Mouse (Mus musculus) gastrocnemius, postnatal 25 days (tissue): ENCODE results near the gene Bmp6. TPM values are rescaled to one million over a fixed set of nuclear protein-coding genes. Genes with fewer than 3 reads are reported as not detected.

Experiments used
- DNase-seq: peaks from one replicate; pipeline ENCODE4 v3.0.0; 2022
- total RNA-seq, 2 experiments: library from RNA; stranded (reverse); gene quantifications; 1 replicate in 1 of 2; 2 replicates in 1 of 2; pipeline ENCODE4 v1.2.3; 2021

The Bmp6 gene
- total RNA-seq, 2 experiments from 2014 or later: 8.5 to 8.8 TPM

- no peak for DNase-seq
These were observed 169.0 kb downstream of the Bmp6 start for GRCm38 (mm10) chr13:38513921-38514320.

DNA sequence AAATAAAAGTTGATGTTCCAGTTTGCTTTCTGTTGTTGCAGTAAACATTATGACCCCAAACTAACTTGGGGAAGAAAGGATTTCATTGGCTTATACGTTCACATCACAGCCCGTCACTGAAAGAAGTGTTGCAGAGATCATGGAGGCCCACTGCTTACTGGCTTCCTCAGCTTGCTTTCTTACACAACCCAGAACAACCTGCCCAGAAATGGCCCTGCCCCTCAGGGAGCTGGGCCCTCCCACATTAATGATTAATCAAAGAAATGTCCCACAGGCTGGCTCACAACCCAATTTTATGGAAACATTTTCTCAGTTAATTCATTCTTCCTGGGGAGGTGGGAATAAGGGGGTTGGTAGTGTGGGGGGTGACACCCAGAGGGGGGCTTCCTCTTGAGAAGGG, 170.5 kb downstream of the Bmp6 start:
- DNase-seq: no peak

- no peak for DNase-seq
These were observed 170.9 kb downstream of the Bmp6 start for GRCm38 (mm10) chr13:38515845-38516244.

GRCm38 (mm10) chr13:38516582-38516981, 171.7 kb downstream of the Bmp6 start:
- DNase-seq: no peak

- DNase-seq: no peak
These were observed 175.4 kb downstream of the Bmp6 start for GRCm38 (mm10) chr13:38520299-38520698.

DNA sequence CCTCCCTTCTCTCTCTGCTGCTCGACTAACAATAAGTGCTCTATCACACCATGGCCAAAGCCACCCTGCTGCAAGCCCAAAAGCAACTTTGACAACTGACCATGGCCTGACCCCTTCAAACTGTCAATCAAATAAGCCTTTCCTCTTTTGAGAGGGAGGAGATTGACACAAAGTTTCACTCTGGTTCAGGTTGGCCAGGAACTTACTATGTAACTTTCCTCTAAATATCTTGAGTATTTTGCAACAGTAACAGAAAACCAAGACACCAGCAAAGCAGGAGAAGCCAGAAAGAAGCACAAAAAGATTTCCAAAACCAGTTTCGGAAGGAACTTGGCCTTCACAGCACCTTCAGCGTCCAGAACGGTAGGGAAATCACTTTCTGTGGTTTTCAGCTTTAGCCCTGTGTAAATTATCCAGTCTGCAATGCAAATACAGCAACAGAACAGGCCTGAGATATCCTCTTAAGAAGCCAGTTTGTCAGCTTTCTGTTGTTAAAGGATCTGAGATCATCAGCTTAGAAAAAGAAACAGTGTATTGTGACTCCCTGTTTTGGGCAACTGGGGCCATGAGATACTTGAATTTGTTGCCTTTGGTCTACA, 177.2 kb downstream of the Bmp6 start:
- DNase-seq: no peak

DNA sequence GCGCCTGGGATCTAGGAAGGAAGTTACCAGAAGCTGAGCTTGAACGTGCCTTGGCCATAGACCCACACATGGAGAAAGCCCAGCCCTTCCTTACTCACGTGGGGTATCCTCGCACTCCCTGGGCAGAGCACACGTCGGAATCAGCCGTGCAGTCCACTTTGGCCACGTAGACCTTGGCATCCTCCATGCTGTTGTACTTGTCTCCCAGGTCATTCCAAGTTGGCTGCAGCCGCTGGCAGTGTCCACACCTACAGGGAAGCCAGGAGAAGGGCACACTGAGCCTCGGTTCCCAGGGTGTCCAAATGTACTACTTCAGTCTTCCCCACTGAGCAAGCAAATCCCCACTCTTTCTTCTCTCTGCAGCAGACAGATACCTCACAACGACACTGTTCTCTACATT, 178.3 kb downstream of the Bmp6 start:
- peak; percentile 27 for DNase-seq

- DNase-seq: no peak
These were observed 180.4 kb downstream of the Bmp6 start for GRCm38 (mm10) chr13:38525261-38525660.

- no peak for DNase-seq
These were observed 181.2 kb downstream of the Bmp6 start for GRCm38 (mm10) chr13:38526116-38526515.

DNA sequence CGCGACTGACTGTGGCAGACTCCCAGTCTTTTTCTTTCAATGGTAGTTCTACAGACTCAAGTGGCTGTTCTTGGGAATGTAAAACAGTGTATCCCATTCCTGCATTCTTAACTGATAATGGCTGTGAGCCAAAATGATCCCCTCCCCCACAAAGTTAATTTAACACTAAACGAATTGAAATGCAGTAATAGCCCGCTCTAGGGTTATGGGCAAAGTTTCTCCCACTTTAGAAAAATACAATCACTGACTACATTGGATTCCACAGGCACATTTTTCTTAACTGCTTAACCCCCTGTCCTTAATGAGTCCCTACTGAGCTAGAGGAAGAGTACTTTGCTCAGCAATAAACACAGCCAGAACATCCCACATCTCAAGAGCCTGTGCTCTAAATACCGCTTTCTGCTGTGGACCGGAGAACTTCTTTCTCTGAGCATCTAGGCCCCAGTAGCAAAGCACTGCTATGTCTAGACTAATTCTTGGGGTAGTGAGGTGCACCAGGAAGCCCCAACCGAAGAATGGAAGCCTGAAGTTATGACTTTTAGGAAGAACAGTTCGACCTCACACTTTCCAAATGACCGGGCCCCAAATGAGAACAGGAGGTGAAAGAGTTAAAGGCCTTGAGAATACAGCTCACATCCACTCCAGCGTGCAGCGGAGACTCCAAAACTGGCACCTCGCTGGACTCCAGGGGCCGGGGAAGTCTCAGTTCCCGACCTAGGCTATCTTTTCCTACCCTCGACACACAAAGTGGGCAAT, 182.3 kb downstream of the Bmp6 start:
- no peak for DNase-seq

GRCm38 (mm10) chr13:38527797-38528650, 183.1 kb downstream of the Bmp6 start:
- DNase-seq: peak; percentile 85

GRCm38 (mm10) chr13:38528687-38529294, 183.9 kb downstream of the Bmp6 start, which contains the start of gene Txndc5:
Txndc5 (minus strand) TSS chr13:38528824.
- DNase-seq: peak; percentile 22

- no peak for DNase-seq
These were observed 184.7 kb downstream of the Bmp6 start for GRCm38 (mm10) chr13:38529576-38529975.

DNA sequence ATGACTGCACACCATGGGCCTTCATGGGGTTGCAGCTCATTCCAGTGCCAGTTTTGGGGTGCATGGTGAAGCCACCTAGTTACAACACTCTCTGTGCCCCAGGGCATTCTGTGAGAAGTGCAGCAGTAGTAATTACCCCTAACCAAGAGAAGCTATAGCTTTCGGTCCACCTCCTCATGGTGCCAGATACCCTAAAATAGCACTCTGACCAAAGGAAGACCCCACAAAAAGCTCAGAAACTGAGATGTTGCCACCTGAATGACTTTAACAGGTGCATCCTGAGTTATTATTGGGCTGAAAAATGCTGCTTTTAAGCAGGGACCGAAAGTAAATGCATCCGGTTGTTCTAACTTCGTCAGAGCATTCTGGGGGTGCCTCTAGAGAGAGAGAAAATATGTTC, 186.6 kb downstream of the Bmp6 start:
- no peak for DNase-seq

GRCm38 (mm10) chr13:38533461-38533860, 188.6 kb downstream of the Bmp6 start:
- peak; percentile 60 for DNase-seq

DNA sequence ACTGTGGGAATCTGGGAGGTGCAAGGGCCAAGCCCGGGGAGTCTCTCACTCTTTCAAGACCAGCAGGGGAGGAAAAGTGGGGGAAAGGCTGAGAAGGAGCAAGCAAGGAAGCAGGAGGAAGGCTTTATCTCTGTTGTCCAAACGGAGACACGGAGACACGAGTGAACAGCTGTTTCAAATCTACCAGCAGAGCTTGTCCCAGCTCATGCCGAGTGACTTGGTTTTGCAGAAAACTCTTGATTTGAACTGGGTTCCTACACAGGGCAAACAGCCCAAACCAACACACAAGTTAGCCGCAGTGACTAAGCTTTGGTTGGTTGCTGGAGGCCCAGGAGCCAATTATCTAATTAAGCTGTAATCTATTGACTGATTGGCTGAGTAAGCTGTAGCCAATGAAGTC, 189.1 kb downstream of the Bmp6 start:
- DNase-seq: no peak

DNA sequence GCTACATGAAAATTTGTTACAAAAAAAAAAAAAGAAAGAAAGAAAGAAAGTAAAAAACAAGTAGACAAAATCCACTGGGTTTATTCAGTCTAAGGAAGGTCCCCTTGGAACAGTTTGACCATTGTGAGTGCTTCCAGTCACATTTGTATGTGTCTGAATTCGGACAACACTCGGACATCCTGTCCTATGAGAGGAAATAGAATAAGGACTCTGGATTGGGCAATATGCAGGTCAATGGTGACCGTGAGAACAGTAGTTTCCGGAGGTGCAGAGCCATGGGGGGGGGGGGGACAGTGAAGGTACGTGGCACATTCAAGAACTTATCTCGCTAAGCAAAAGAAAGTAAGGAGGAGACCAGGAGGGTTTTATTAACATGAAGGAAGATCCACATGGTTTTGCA, 189.8 kb downstream of the Bmp6 start:
- DNase-seq: no peak

DNA sequence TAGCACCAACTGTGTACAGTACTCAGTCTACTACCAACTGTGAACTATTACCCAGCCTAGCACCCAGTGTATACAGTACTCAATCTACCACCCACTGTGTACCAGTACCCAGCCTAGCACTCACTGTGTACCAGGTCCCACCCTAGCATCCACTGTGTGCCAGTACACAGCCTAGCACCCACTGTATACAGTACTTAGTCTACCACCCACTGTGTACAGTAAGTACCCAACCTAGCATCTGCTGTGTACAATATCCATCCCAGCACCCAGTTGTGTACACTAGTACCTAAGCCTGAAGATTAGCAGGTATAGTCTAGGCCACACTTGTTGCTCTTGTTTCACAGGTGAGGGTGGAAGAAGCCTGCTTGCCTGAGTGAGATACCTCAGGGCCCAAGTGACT, 192.6 kb downstream of the Bmp6 start:
- no peak for DNase-seq

DNA sequence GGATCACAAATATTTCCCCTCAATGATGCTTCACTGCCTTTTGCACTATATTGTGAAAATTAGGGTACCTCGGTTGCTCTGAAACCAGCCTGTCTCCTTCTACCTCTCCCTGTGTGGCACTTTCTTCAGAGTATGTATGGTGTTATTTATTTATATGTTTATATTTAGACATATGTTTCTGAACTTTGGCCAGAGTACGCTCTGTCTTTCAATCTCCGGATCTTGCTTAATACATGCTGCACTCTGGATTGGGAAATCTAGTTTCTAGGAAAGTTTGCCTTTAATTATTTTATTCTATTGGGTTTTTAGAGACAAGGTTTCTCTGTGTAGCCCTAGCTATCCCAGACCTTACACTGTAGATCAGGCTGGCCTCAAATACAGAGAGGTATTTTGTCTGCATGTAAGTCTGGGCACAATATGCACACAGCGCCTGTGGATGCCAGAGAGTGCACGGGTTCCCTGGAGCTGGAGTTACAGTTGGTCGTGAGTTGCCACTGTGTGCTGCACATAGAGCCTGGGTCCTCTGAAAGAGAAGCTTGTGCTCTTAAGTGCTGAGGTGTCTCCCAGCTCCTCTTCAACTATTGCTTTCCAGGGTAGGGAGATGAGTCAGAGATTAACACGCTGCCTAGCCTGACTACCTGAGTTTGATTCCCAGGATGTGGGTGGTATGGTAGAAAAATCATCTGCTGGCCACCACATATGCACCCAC, 194.4 kb downstream of the Bmp6 start:
- no peak for DNase-seq

DNA sequence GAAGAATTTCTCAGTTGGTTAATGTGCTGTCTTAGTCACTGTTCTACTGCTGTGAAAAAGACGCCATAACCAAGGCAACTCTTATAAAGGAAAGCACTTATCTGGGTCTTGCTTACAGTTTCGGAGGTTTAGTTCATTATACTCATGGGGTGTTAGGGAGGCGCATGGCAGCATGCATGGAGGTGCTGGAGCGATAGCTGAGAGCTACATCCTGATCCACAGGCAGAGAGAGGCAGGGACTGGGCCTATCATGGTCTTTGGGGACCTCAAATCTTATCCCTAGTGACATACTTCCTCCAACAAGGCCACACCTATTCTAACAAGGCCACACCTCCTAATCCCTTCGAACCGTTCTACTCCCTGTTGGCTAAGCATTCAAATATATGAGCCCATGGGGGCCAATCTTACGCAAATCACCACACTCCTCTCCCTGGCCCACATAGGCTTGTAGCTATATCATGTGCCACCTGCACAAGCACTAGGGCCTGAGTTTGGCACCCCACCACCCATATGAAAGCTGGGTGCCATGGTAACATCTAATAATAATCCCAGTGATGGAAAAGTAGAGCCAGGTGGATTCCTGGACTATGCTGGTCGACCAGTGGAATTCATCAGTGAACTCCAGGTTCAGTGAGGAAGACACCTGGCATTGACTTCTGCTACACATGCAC, 198.7 kb downstream of the Bmp6 start:
- no peak for DNase-seq

GRCm38 (mm10) chr13:38544769-38545445, 200.0 kb downstream of the Bmp6 start:
- DNase-seq: no peak
